Mouse (Mus musculus): ENCODE data around the gene Ms4a6c. TPM values are rescaled to one million over a fixed set of nuclear protein-coding genes. Genes with fewer than 3 reads are reported as not detected.
"Not testable (repeated sequence)": the region's sequence is repeated elsewhere in the genome, so short reads cannot be mapped to it uniquely, and the experiment has no call there.

Gene Ms4a6c
- polyA plus RNA-seq, 1 experiment from 2014 or later = not detected

GRCm38 (mm10) chr19:11500796-11501195 lies 31.6 kb downstream of the Ms4a6c start:
- DNase-seq (ENCODE audit: low read depth, low spot score) = no peak
- no peak for TF ChIP-seq CTCF (IDR thresholded peaks at IDR 0.05)
- ChIA-PET POLR2A (no interaction called here), CTCF (no interaction called here)
- ATAC-seq = no peak
- in situ Hi-C loops (cut with MboI; ENCODE audit: low pct_unique_long_range_greater_than_20kb) = no loop called here
- H3K27me3 ChIP-seq = peaks cover 47% of the 10 kb centered on the region

- in situ Hi-C loops (cut with MboI; ENCODE audit: low pct_unique_long_range_greater_than_20kb) = no loop called here
- DNase-seq (ENCODE audit: low read depth, low spot score) = no peak
- no peak for ATAC-seq
- ChIA-PET POLR2A (interaction anchor here (0.7 kb wide), 1 partner anchor 23 kb away, joined by 3 read pairs; no protein-coding TSS in a partner anchor), CTCF (no interaction called here)
- peaks cover 48% of the 10 kb centered on the region for H3K27me3 ChIP-seq
- TF ChIP-seq CTCF (IDR thresholded peaks at IDR 0.05) = no peak
Observed at GRCm38 (mm10) chr19:11501326-11501725, 32.2 kb downstream of the Ms4a6c start.

- H3K27me3 ChIP-seq = peaks cover 27% of the 10 kb centered on the region
- in situ Hi-C loops (cut with MboI; ENCODE audit: low pct_unique_long_range_greater_than_20kb) = no loop called here
- ChIA-PET POLR2A (no interaction called here), CTCF (no interaction called here)
- TF ChIP-seq CTCF (IDR thresholded peaks at IDR 0.05) = no peak
- no peak for DNase-seq (ENCODE audit: low read depth, low spot score)
- no peak for ATAC-seq
Observed at GRCm38 (mm10) chr19:11504857-11505256, 35.7 kb downstream of the Ms4a6c start.

GRCm38 (mm10) chr19:11513458-11513857 lies 44.3 kb downstream of the Ms4a6c start:
- ATAC-seq = no peak
- peaks cover 21% of the 10 kb centered on the region for H3K27me3 ChIP-seq
- no peak for TF ChIP-seq CTCF (IDR thresholded peaks at IDR 0.05)
- DNase-seq (ENCODE audit: low read depth, low spot score) = no peak
- POLR2A ChIA-PET = no interaction called here
- CTCF ChIA-PET = no interaction called here
- in situ Hi-C loops (cut with MboI; ENCODE audit: low pct_unique_long_range_greater_than_20kb) = no loop called here

- DNase-seq (ENCODE audit: low read depth, low spot score) (no peak), ATAC-seq (no peak)
- CTCF ChIA-PET = no interaction called here
- peaks cover 17% of the 10 kb centered on the region for H3K27me3 ChIP-seq
- no peak for TF ChIP-seq CTCF (IDR thresholded peaks at IDR 0.05)
- POLR2A ChIA-PET = no interaction called here
- in situ Hi-C loops (cut with MboI; ENCODE audit: low pct_unique_long_range_greater_than_20kb) = loop anchor here (5.0 kb wide), 1 partner anchor 49 kb away; the partner anchor contains the start of gene Ms4a6c
Observed at GRCm38 (mm10) chr19:11516246-11516645, 47.1 kb downstream of the Ms4a6c start, which contains the start of gene Ms4a6b. TSS of gene Ms4a6b (plus strand) at chr19:11516512.

GRCm38 (mm10) chr19:11516845-11517244 lies 47.7 kb downstream of the Ms4a6c start:
- peaks cover 16% of the 10 kb centered on the region for H3K27me3 ChIP-seq
- DNase-seq (ENCODE audit: low read depth, low spot score) (no peak), ATAC-seq (no peak)
- ChIA-PET CTCF (no interaction called here), POLR2A (no interaction called here)
- no peak for TF ChIP-seq CTCF (IDR thresholded peaks at IDR 0.05)
- in situ Hi-C loops (cut with MboI; ENCODE audit: low pct_unique_long_range_greater_than_20kb) = loop anchor here (5.0 kb wide), 1 partner anchor 50 kb away; the partner anchor contains the start of gene Ms4a6c

- POLR2A ChIA-PET; CTCF ChIA-PET; ATAC-seq; DNase-seq (ENCODE audit: low read depth, low spot score): not testable (repeated sequence)
- peaks cover 10% of the 10 kb centered on the region for H3K27me3 ChIP-seq
- in situ Hi-C loops (cut with MboI; ENCODE audit: low pct_unique_long_range_greater_than_20kb) = loop anchor here (5.0 kb wide), 1 partner anchor 50 kb away; the partner anchor contains the start of gene Ms4a6c
Observed at GRCm38 (mm10) chr19:11517373-11517772, 48.2 kb downstream of the Ms4a6c start.

- in situ Hi-C loops (cut with MboI; ENCODE audit: low pct_unique_long_range_greater_than_20kb) = loop anchor here (5.0 kb wide), 1 partner anchor 51 kb away; the partner anchor contains the start of gene Ms4a6c
- POLR2A ChIA-PET; ATAC-seq; DNase-seq (ENCODE audit: low read depth, low spot score); CTCF ChIA-PET: not testable (repeated sequence)
- peaks cover 15% of the 10 kb centered on the region for H3K27me3 ChIP-seq
Observed at GRCm38 (mm10) chr19:11518356-11518755, 49.2 kb downstream of the Ms4a6c start.

GRCm38 (mm10) chr19:11520146-11520545 lies 51.0 kb downstream of the Ms4a6c start:
- ATAC-seq (no peak), DNase-seq (ENCODE audit: low read depth, low spot score) (no peak)
- ChIA-PET CTCF (no interaction called here), POLR2A (no interaction called here)
- TF ChIP-seq CTCF (IDR thresholded peaks at IDR 0.05) = no peak
- H3K27me3 ChIP-seq = peaks cover 17% of the 10 kb centered on the region
- in situ Hi-C loops (cut with MboI; ENCODE audit: low pct_unique_long_range_greater_than_20kb) = no loop called here

Other genes starting within 250 kb of the Ms4a6c start
- gene Ms4a12, start 236.9 kb upstream of the Ms4a6c start, polyA plus RNA-seq (2021) = not detected
- not detected for gene Ms4a1, start 203.1 kb upstream of the Ms4a6c start, polyA plus RNA-seq (2021)
- gene Ms4a5, start 185.5 kb upstream of the Ms4a6c start, polyA plus RNA-seq (2021) = not detected
- 0.06 TPM for gene Ms4a14, start 154.9 kb upstream of the Ms4a6c start, polyA plus RNA-seq (2021)
- 0.09 TPM for gene Ms4a7, start 133.2 kb upstream of the Ms4a6c start, polyA plus RNA-seq (2021)
- gene Ms4a4a, start 93.8 kb upstream of the Ms4a6c start, polyA plus RNA-seq (2021) = not detected
- not detected for gene Ms4a4c, start 64.6 kb upstream of the Ms4a6c start, polyA plus RNA-seq (2021)
- 0.12 TPM for gene Ms4a4b, start 25.8 kb upstream of the Ms4a6c start, polyA plus RNA-seq (2021)
- not detected for gene Gm8369, start 16.6 kb downstream of the Ms4a6c start, polyA plus RNA-seq (2021)
- not detected for gene Ms4a6b, start 47.1 kb downstream of the Ms4a6c start, polyA plus RNA-seq (2021)
- gene Ms4a4d, start 67.4 kb downstream of the Ms4a6c start, polyA plus RNA-seq (2021) = 0.04 TPM
- 0.35 TPM for gene Ms4a6d, start 135.5 kb downstream of the Ms4a6c start, polyA plus RNA-seq (2021)
- 89.6 TPM for gene Ms4a2, start 154.4 kb downstream of the Ms4a6c start, polyA plus RNA-seq (2021)
- gene Ms4a3, start 171.5 kb downstream of the Ms4a6c start, polyA plus RNA-seq (2021) = 0.99 TPM
- gene Oosp2, start 191.2 kb downstream of the Ms4a6c start, polyA plus RNA-seq (2021) = not detected
- not detected for gene Oosp1, start 221.8 kb downstream of the Ms4a6c start, polyA plus RNA-seq (2021)
- gene Oosp3, start 227.7 kb downstream of the Ms4a6c start, polyA plus RNA-seq (2021) = not detected

All from Patski (cell line).